Mouse (Mus musculus): Measurements from ENCODE around the gene Rtn4rl1. TPM values are rescaled to one million over a fixed set of nuclear protein-coding genes. Genes with fewer than 3 reads are reported as not detected.
A peak's percentile ranks its signal among the peaks of the same experiment; 100 is the strongest.

The Rtn4rl1 gene
- polyA plus RNA-seq, 1 experiment from 2014 or later: 4.2 TPM

DNA sequence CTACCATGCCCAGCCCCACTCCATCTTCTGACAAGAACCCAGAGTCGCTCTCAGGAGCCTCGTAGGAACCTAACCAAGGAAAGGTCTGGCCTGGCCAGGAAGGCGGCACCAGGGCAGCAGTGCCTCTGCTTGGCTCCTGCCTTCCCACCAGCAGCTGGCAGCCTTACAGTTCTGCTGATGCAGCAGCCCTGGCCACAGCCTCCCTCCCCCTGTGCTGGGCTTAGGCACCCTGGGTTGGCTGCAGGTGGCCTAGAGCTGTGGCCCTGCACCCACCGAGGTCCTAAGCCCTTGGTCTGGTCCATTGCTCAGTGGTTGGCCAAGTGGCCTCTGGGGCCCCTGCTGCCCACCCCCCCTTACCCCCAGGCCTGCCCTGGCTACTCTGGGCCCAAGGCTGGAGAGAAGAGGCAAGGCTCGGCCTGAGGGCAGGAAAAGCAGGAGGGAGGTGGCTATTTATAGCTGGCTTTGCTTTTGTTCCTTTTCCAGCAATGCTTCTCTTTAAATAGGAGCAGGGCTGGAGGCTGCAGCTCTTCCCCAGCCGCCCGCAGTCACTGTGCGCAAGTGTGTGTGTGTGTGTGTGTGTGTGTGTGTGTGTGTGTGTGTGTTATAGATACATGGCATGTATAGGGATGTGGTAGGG, 18.6 kb downstream of the Rtn4rl1 start:
- H3K9ac ChIP-seq (ENCODE audit: low read depth, low read length): no peak overlapping the region
- H3K9me3 ChIP-seq (ENCODE audit: control insufficient read depth, low read length): no peaks in the 10 kb centered on the region
- H3K27ac ChIP-seq (ENCODE audit: low read depth, low read length): peak overlapping the region; percentile 5; the same call in 1 of the 2 replicates
- H3K4me3 ChIP-seq (ENCODE audit: low read length): no peak overlapping the region
- no peak for ATAC-seq (ENCODE audit: low FRiP score, low TSS enrichment)
- H3K4me1 ChIP-seq (ENCODE audit: control insufficient read depth, insufficient read depth, low read length): peaks cover 20% of the 10 kb centered on the region
- no peaks in the 10 kb centered on the region for H3K36me3 ChIP-seq (ENCODE audit: control insufficient read depth, insufficient read depth, low read length)
- no peaks in the 10 kb centered on the region for H3K27me3 ChIP-seq (ENCODE audit: control insufficient read depth, insufficient read depth, low read length)
- H3K4me2 ChIP-seq (replicated peaks; ENCODE audit: low read depth, low read length): no peak overlapping the region
- WGBS: 62% methylated on average over 8 of the region's 8 CpGs

DNA sequence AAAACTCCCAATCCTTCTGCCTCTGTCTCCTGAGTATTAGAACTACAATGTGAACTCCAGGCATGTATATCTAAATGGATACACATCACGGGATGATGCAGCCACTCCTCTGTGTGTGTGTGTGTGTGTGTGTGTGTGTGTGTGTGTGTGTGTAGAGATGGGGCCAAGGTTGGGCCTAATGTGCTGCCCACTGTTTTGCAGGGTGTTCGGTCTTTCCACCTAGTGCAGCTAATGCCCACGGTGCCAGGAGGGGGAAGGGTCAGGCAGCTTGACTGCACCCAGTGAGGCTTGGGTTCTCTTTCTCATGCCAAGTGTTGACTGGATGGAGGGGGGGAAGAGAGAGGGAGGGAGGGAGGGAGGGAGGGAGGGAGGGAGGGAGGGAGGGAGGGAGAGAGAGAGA, 19.3 kb downstream of the Rtn4rl1 start:
- Histone ChIP-seq H3K4me1 (ENCODE audit: control insufficient read depth, insufficient read depth, low read length) (peaks cover 20% of the 10 kb centered on the region), H3K36me3 (ENCODE audit: control insufficient read depth, insufficient read depth, low read length) (no peaks in the 10 kb centered on the region), H3K27me3 (ENCODE audit: control insufficient read depth, insufficient read depth, low read length) (no peaks in the 10 kb centered on the region), H3K4me2 (replicated peaks; ENCODE audit: low read depth, low read length) (no peak overlapping the region), H3K27ac (ENCODE audit: low read depth, low read length) (no peak overlapping the region), H3K9me3 (ENCODE audit: control insufficient read depth, low read length) (no peaks in the 10 kb centered on the region), H3K9ac (ENCODE audit: low read depth, low read length) (no peak overlapping the region), H3K4me3 (ENCODE audit: low read length) (no peak overlapping the region)
- no peak for ATAC-seq (ENCODE audit: low FRiP score, low TSS enrichment)
- 69% methylated on average over 3 of the region's 3 CpGs for WGBS

DNA sequence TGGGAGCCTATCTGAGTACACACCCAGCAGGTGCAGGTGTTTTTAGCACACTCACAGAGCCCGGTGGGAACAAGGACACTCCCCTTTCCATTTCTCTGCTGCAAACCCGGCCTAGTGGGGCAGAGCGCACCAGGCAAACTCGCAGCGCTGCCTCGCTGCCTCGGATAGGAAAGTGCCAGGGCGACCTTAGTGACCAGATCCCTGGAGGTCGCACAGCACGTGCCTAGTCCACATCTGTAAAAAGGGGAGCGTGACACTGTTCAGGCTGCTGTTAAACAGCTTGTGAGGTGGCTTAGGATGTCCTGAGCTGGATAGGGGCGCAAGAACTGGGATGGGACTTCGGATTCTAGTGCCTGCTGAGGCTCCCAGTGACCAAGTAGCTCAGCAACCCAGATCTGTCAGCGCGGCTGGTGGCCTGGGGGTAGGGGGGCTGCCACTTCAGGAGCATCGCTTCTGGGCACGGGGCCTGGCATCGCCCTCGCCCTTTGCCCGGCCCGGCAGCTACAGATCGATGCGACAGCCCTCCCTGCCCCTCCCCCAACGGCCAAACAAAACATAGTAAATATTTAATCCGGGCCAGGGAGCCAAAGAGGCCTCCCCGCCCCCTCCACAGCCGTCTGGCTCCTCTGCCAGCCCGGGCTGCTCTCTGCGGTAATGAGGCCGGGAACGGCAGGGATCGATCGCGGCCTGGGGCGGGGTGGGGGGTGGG, 19.9 kb downstream of the Rtn4rl1 start:
- peak overlapping the region; percentile 32 for H3K4me3 ChIP-seq (ENCODE audit: low read length)
- peak overlapping the region; percentile 58 for H3K9ac ChIP-seq (ENCODE audit: low read depth, low read length)
- H3K4me1 ChIP-seq (ENCODE audit: control insufficient read depth, insufficient read depth, low read length): peaks cover 20% of the 10 kb centered on the region
- peak overlapping the region; percentile 68 for H3K4me2 ChIP-seq (replicated peaks; ENCODE audit: low read depth, low read length)
- H3K9me3 ChIP-seq (ENCODE audit: control insufficient read depth, low read length): no peaks in the 10 kb centered on the region
- no peaks in the 10 kb centered on the region for H3K36me3 ChIP-seq (ENCODE audit: control insufficient read depth, insufficient read depth, low read length)
- H3K27me3 ChIP-seq (ENCODE audit: control insufficient read depth, insufficient read depth, low read length): no peaks in the 10 kb centered on the region
- 4% methylated on average over 33 of the region's 35 CpGs for WGBS
- peak overlapping the region; percentile 65; the same call in 1 of the 2 replicates for H3K27ac ChIP-seq (ENCODE audit: low read depth, low read length)
- peak; percentile 48; the same call in 1 of the 2 replicates for ATAC-seq (ENCODE audit: low FRiP score, low TSS enrichment)

DNA sequence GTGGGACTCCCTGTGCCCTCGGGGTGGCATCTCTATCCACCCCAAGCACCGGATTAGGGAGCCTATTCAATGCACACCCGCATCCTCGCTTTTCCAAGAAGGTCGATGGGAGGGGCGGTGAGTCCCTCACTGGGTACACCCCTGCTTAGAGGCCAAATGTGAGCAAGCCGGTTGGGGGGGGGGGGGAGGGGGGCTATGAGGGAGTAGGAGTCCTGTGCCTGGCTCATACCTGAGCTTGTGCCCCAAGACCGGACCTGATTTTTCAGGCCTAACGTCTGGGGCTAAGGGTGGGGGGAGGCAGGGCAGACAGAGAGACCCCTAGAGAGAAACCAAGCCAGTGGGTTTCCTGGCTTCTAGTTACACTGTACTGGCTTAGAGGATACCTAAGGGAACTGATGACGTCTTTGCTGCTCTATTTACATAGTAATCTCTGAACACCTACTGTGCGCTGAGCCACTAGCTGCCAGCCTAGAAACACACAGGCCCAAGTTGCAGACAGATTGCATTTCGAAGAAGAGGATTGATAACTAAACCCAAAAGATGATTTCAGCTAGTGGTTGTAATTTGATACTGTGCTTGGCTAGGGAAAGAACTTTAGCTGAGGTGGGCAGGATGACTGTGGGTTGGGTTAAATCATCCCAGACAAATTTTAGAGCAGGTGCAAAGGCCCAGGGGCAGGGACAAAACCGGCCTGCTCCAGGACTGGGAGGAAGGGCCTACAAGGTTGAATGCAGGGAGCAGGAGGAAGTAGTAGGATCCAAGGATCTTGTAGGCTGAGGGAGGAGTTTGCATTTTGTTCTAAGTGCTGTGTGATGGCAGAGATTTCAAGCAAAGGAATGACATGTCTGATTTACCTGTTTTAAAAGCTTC, 20.7 kb downstream of the Rtn4rl1 start:
- peak overlapping the region; percentile 58 for H3K9ac ChIP-seq (ENCODE audit: low read depth, low read length)
- H3K27ac ChIP-seq (ENCODE audit: low read depth, low read length): peak overlapping the region; percentile 65; the same call in 1 of the 2 replicates
- ATAC-seq (ENCODE audit: low FRiP score, low TSS enrichment): peak; percentile 29; the same call in 1 of the 2 replicates
- no peaks in the 10 kb centered on the region for H3K36me3 ChIP-seq (ENCODE audit: control insufficient read depth, insufficient read depth, low read length)
- no peaks in the 10 kb centered on the region for H3K9me3 ChIP-seq (ENCODE audit: control insufficient read depth, low read length)
- H3K27me3 ChIP-seq (ENCODE audit: control insufficient read depth, insufficient read depth, low read length): no peaks in the 10 kb centered on the region
- H3K4me2 ChIP-seq (replicated peaks; ENCODE audit: low read depth, low read length): peak overlapping the region; percentile 68
- H3K4me3 ChIP-seq (ENCODE audit: low read length): peak overlapping the region; percentile 32
- H3K4me1 ChIP-seq (ENCODE audit: control insufficient read depth, insufficient read depth, low read length): peaks cover 20% of the 10 kb centered on the region
- WGBS: 21% methylated on average over 13 of the region's 13 CpGs

DNA sequence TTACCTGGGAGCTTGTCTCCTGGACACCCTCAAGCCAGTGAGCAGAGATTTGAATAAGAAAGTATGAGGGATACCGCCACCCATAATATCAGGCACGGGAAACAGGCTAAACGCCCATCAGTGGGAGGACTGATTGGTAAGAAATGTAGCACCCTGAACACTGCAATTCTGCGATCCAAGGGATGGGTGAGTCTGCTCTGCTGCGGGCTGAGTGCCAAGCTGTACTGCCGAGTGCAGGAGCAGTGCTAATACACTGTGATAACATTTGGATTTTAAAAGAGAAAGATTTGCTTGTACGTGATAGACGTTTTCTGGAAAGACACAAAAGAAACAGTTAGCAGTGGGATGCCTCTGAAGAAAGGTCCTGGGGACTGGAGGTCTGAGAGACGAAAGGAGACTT, 26.5 kb downstream of the Rtn4rl1 start:
- WGBS: 51% methylated on average over 9 of the region's 9 CpGs
- Histone ChIP-seq H3K9ac (ENCODE audit: low read depth, low read length) (no peak overlapping the region), H3K4me1 (ENCODE audit: control insufficient read depth, insufficient read depth, low read length) (peaks cover 8% of the 10 kb centered on the region; the same call in 1 of the 2 replicates), H3K36me3 (ENCODE audit: control insufficient read depth, insufficient read depth, low read length) (no peaks in the 10 kb centered on the region), H3K4me3 (ENCODE audit: low read length) (no peak overlapping the region), H3K27ac (ENCODE audit: low read depth, low read length) (no peak overlapping the region), H3K4me2 (replicated peaks; ENCODE audit: low read depth, low read length) (no peak overlapping the region), H3K27me3 (ENCODE audit: control insufficient read depth, insufficient read depth, low read length) (no peaks in the 10 kb centered on the region), H3K9me3 (ENCODE audit: control insufficient read depth, low read length) (no peaks in the 10 kb centered on the region)
- no peak for ATAC-seq (ENCODE audit: low FRiP score, low TSS enrichment)

DNA sequence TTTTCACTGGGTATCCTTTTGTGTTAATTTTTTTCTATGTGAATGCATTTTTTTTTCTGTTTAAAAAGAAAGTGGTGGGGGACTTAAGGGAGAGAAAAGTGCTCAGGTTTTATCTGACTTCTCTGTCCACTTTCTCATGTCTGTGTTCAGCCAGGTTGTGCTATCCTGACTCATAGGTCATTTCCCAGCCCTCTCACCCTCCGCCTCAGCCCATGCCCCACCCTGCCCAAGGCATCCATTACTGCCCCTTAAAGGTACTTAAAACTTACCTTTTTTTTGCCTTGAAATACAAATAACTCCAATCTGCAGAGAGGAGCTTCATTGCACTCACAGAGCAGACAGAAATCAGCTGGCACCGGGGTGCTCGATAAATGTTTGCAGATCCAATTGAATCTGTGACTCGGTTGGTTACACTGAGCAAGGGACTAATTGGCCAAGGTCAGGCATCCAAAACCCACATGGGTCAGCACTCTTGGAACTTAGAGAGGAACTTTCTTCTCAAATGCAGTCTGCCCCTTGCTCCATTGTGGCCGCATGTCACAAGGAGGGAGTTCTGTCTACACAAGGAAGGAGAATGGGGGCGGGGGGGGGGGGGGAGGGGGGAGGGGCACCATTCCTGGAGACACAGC, 27.0 kb downstream of the Rtn4rl1 start:
- Histone ChIP-seq H3K27me3 (ENCODE audit: control insufficient read depth, insufficient read depth, low read length) (no peaks in the 10 kb centered on the region), H3K9ac (ENCODE audit: low read depth, low read length) (no peak overlapping the region), H3K4me2 (replicated peaks; ENCODE audit: low read depth, low read length) (no peak overlapping the region), H3K27ac (ENCODE audit: low read depth, low read length) (no peak overlapping the region), H3K4me1 (ENCODE audit: control insufficient read depth, insufficient read depth, low read length) (peaks cover 8% of the 10 kb centered on the region; the same call in 1 of the 2 replicates), H3K4me3 (ENCODE audit: low read length) (no peak overlapping the region), H3K36me3 (ENCODE audit: control insufficient read depth, insufficient read depth, low read length) (no peaks in the 10 kb centered on the region), H3K9me3 (ENCODE audit: control insufficient read depth, low read length) (no peaks in the 10 kb centered on the region)
- no peak for ATAC-seq (ENCODE audit: low FRiP score, low TSS enrichment)
- 42% methylated on average over 5 of the region's 6 CpGs for WGBS

DNA sequence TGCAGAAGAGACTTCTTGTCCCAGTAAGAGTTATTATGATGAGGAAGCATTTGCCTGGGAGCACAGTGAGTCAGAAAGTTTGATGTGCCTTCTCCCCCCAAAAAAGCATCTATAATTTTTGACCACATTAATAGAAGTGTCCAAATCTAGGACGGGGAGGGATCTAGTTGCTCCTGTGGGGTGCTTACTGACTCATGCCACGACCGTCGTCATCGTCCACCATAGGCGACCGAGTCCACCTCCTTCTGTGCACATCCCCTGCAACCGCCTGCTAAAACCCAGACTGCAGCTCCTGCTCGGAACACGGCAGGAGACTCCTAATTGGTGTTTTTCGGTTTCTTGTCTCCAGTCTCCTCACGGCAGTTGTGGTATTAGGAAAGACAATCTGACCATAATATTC, 30.5 kb downstream of the Rtn4rl1 start:
- no peak for ATAC-seq (ENCODE audit: low FRiP score, low TSS enrichment)
- H3K9me3 ChIP-seq (ENCODE audit: control insufficient read depth, low read length): no peaks in the 10 kb centered on the region
- 88% methylated on average over 12 of the region's 12 CpGs for WGBS
- H3K4me3 ChIP-seq (ENCODE audit: low read length): no peak overlapping the region
- no peak overlapping the region for H3K27ac ChIP-seq (ENCODE audit: low read depth, low read length)
- H3K4me1 ChIP-seq (ENCODE audit: control insufficient read depth, insufficient read depth, low read length): peaks cover 8% of the 10 kb centered on the region; the same call in 1 of the 2 replicates
- H3K36me3 ChIP-seq (ENCODE audit: control insufficient read depth, insufficient read depth, low read length): no peaks in the 10 kb centered on the region
- H3K9ac ChIP-seq (ENCODE audit: low read depth, low read length): no peak overlapping the region
- H3K4me2 ChIP-seq (replicated peaks; ENCODE audit: low read depth, low read length): no peak overlapping the region
- H3K27me3 ChIP-seq (ENCODE audit: control insufficient read depth, insufficient read depth, low read length): no peaks in the 10 kb centered on the region

DNA sequence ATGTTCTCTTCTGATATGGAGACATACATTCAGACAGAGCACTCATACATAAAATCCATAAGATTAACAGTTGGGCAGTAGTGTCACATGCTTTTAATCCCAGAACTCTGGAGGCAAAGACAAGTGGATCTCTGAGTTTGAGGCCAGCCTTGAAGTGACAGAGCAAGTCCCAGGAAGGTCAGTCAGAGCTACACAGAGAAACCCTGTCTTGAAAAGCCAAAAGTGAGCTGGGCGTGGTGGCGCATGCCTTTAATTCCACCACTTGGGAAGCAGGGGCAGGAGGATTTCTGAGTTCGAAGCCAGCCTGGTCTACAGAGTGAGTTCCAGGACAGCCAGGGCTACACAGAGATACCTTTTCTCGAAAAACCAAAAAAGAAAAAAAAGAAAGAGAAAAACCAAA, 31.3 kb downstream of the Rtn4rl1 start:
- Histone ChIP-seq H3K36me3 (ENCODE audit: control insufficient read depth, insufficient read depth, low read length) (no peaks in the 10 kb centered on the region), H3K4me3 (ENCODE audit: low read length) (no peak overlapping the region), H3K4me2 (replicated peaks; ENCODE audit: low read depth, low read length) (no peak overlapping the region), H3K4me1 (ENCODE audit: control insufficient read depth, insufficient read depth, low read length) (peaks cover 5% of the 10 kb centered on the region; the same call in 1 of the 2 replicates), H3K27ac (ENCODE audit: low read depth, low read length) (no peak overlapping the region), H3K9me3 (ENCODE audit: control insufficient read depth, low read length) (no peaks in the 10 kb centered on the region), H3K9ac (ENCODE audit: low read depth, low read length) (no peak overlapping the region), H3K27me3 (ENCODE audit: control insufficient read depth, insufficient read depth, low read length) (no peaks in the 10 kb centered on the region)
- ATAC-seq (ENCODE audit: low FRiP score, low TSS enrichment): no peak
- 88% methylated on average over 4 of the region's 4 CpGs for WGBS

Data from kidney, embryonic 14.5 days (tissue).